ENCODE assay signal across 10 mouse cellular contexts in the genomic region with DNA sequence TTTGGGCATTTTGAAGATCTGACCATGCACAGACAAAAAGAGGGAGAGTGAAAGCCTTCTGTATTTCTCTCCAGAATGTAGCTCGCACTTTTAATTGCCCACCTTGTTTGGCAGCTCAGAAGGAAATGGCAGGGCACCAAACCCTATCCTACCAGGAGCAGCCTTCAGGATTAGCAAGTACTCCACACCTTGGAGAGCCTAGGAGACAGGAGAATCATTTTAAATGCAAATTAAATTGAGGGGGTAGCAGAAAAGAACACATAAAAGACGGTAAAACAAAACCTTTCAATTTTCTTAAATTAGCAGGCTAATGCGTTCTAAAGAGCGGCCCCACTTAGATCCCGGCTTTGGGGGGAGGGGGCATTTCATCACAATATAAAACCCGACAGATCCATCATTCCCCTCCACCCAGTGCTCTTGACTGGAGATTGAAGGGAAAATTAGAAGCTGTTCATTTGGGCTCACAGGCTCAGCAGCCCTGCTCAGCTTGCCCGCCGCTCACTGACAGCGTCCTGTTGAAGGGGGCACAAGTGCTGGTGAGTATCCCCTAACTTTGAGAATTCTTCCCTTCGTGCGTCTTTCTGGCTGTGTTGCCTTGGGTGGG. TPM values are rescaled to one million over a fixed set of nuclear protein-coding genes. Genes with fewer than 3 reads are reported as not detected.
A peak's percentile ranks its signal among the peaks of the same experiment; 100 is the strongest.
DNase-seq lines count a peak whose midpoint lies in the region; ATAC-seq and TF ChIP-seq lines count a peak whose summit lies in the region.
"Had no signal": no experiment of that assay in that cellular context is flagged by ENCODE, and none has a peak within 500 bp of the region (broad histone marks: within the 10 kb centered on the region; RNA-seq: fewer than 3 reads in every experiment).

A gene (plus strand): TSS at position 233 of the 604 bp plus-strand sequence.

- ATAC-seq in lung, postnatal 0 days = no peak
- no peak for ATAC-seq in hindbrain, embryonic 16.5 days
- ATAC-seq in midbrain, postnatal 0 days (ENCODE audit: low FRiP score) = no peak

- no peak for TF ChIP-seq CTCF in lung, postnatal 0 days (IDR thresholded peaks at IDR 0.05)
- TF ChIP-seq CTCF in midbrain, postnatal 0 days (IDR thresholded peaks at IDR 0.05) = no peak

- no peaks in the 10 kb centered on the region for H3K27me3 ChIP-seq in lung, postnatal 0 days (replicated peaks; ENCODE audit: insufficient read depth, low read length)
- H3K27me3 ChIP-seq in hindbrain, embryonic 16.5 days (replicated peaks; ENCODE audit: control insufficient read depth, insufficient read depth, low read length) = no peaks in the 10 kb centered on the region
- H3K27me3 ChIP-seq in midbrain, postnatal 0 days (ENCODE audit: insufficient read depth, low read length) = no peaks in the 10 kb centered on the region

- H3K9ac ChIP-seq in lung, postnatal 0 days (replicated peaks; ENCODE audit: low read depth) = no peak within 1 kb of the TSS
- 0 out of 2 replicates have a peak within 1 kb of the TSS, but pooled peaks have one; percentile 23 for H3K9ac ChIP-seq in hindbrain, embryonic 16.5 days (ENCODE audit: low read depth, low read length)
- H3K9ac ChIP-seq in midbrain, postnatal 0 days (replicated peaks; ENCODE audit: low read length, poor library complexity, severe bottlenecking) = no peak within 1 kb of the TSS

- H3K4me1 ChIP-seq in lung, postnatal 0 days (ENCODE audit: insufficient read depth, low read depth, low read length) = no peaks in the 10 kb centered on the region
- H3K4me1 ChIP-seq in hindbrain, embryonic 16.5 days (ENCODE audit: control insufficient read depth, insufficient read depth, low read depth, low read length) = no peaks in the 10 kb centered on the region
- peaks cover 4% of the 10 kb centered on the region; the same call in 1 of the 2 replicates for H3K4me1 ChIP-seq in midbrain, postnatal 0 days (ENCODE audit: insufficient read depth, low read length)

- no peak within 1 kb of the TSS for H3K4me3 ChIP-seq in lung, postnatal 0 days (ENCODE audit: low read depth, low read length)
- H3K4me3 ChIP-seq in hindbrain, embryonic 16.5 days (ENCODE audit: low read length) = 0 out of 2 replicates have a peak within 1 kb of the TSS, but pooled peaks have one; percentile 7
- peak within 1 kb of the TSS; percentile 12; the same call in 1 of the 2 replicates for H3K4me3 ChIP-seq in midbrain, postnatal 0 days (ENCODE audit: low read depth, low read length)

- no peak for TF ChIP-seq EP300 in lung, postnatal 0 days (IDR thresholded peaks at IDR 0.05)

- no peak within 1 kb of the TSS for H3K27ac ChIP-seq in lung, postnatal 0 days (ENCODE audit: low read length)
- no peak within 1 kb of the TSS for H3K27ac ChIP-seq in hindbrain, embryonic 16.5 days (ENCODE audit: low read depth, low read length)
- H3K27ac ChIP-seq in midbrain, postnatal 0 days (ENCODE audit: low read depth, low read length) = no peak within 1 kb of the TSS

- no peaks in the 10 kb centered on the region for H3K36me3 ChIP-seq in lung, postnatal 0 days (ENCODE audit: insufficient read depth, low read length)
- no peaks in the 10 kb centered on the region for H3K36me3 ChIP-seq in hindbrain, embryonic 16.5 days (ENCODE audit: control insufficient read depth, insufficient read depth, low read length)
- no peaks in the 10 kb centered on the region for H3K36me3 ChIP-seq in midbrain, postnatal 0 days (ENCODE audit: insufficient read depth, low read length)

- WGBS in lung, postnatal 0 days = 29% methylated on average over 11 of the region's 11 CpGs
- 17% methylated on average over 11 of the region's 11 CpGs for WGBS in hindbrain, embryonic 16.5 days
- 34% methylated on average over 11 of the region's 11 CpGs for WGBS in midbrain, postnatal 0 days

- no peaks in the 10 kb centered on the region for H3K9me3 ChIP-seq in lung, postnatal 0 days (ENCODE audit: low read length)
- H3K9me3 ChIP-seq in hindbrain, embryonic 16.5 days (ENCODE audit: control insufficient read depth, low read length) = no peaks in the 10 kb centered on the region
- H3K9me3 ChIP-seq in midbrain, postnatal 0 days (ENCODE audit: low read length) = no peaks in the 10 kb centered on the region

- no peak for DNase-seq in adrenal gland, postnatal 4 days (ENCODE audit: low spot score in 2 of 2)
- DNase-seq in adrenal gland, postnatal 25 days = no peak
- no peak for DNase-seq in lung, postnatal 0 days (ENCODE audit: low spot score)
- no peak for DNase-seq in lung, postnatal 10 days
- no peak for DNase-seq in midbrain, postnatal 0 days (ENCODE audit: low spot score)
- no peak for DNase-seq in cerebellum, postnatal 36 days
- no peak for DNase-seq in thymus, adult 18-20 months
- DNase-seq: cerebellum, postnatal 25 days; lung, postnatal 36 days had no signal

- H3K4me2 ChIP-seq in lung, postnatal 0 days (replicated peaks; ENCODE audit: low read depth, low read length) = no peak within 1 kb of the TSS
- H3K4me2 ChIP-seq in hindbrain, embryonic 16.5 days (ENCODE audit: low read length) = peak within 1 kb of the TSS; percentile 44
- peak within 1 kb of the TSS; percentile 13; the same call in 1 of the 2 replicates for H3K4me2 ChIP-seq in midbrain, postnatal 0 days (ENCODE audit: low read depth, low read length, poor library complexity, severe bottlenecking)

RNA-seq across cellular contexts. Expression of the gene that starts here (rescaled TPM):
- total RNA-seq in adrenal gland, postnatal 4 days (2021) = 10 to 100 TPM; 20.1 to 23.7 TPM
- 5.5 and 7.8 TPM in 2 replicates for total RNA-seq in adrenal gland, postnatal 25 days (2021)
- 31.4 and 52.7 TPM in 2 replicates for polyA plus RNA-seq in lung, postnatal 0 days (2015; fragmentation: Nextera tagmentation; extraction: Ambion mirVana)
- 49.7 and 49.9 TPM in 2 replicates for polyA plus RNA-seq in hindbrain, embryonic 16.5 days (2015; fragmentation: Nextera tagmentation; extraction: Ambion mirVana)
- total RNA-seq in midbrain, postnatal 0 days (2014; rRNA removed) = 53.9 and 55.1 TPM in 2 replicates
- 73.7 and 75.6 TPM in 2 replicates for polyA plus RNA-seq in midbrain, postnatal 0 days (2015; fragmentation: Nextera tagmentation; extraction: Ambion mirVana)
